ENCODE assay signal across 11 mouse cellular contexts in the genomic region with DNA sequence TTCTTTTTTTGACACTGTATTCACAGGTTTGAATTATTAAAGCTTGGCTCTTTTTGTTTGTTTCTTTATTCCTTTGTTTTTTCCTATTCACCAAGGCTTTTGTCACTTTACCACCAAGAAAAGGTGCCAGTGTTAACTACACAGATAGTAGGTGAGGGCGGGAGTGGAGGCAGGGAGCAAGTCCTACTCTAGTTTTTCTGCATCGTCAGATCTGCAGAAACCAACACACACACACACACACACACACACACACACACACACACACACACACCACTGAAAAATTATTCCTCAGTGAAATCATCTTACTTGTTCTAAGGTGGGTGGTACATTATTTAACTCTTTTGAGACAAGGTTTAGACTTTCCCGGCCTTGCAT.
DNase-seq lines count a peak whose midpoint lies in the region; ATAC-seq and TF ChIP-seq lines count a peak whose summit lies in the region.
"Had no signal": no experiment of that assay in that cellular context is flagged by ENCODE, and none has a peak within 500 bp of the region (broad histone marks: within the 10 kb centered on the region; RNA-seq: fewer than 3 reads in every experiment).

No protein-coding gene starts in this region.

- H3K27me3 ChIP-seq in heart, embryonic 12.5 days (replicated peaks): no peaks in the 10 kb centered on the region
- no peaks in the 10 kb centered on the region; the same call in 1 of the 2 replicates for H3K27me3 ChIP-seq in midbrain, embryonic 11.5 days (ENCODE audit: control insufficient read depth, insufficient read depth, low read length)
- H3K27me3 ChIP-seq in midbrain, embryonic 10.5 days (ENCODE audit: low read depth, poor library complexity, severe bottlenecking): peaks cover 24% of the 10 kb centered on the region
- no peaks in the 10 kb centered on the region; the same call in 1 of the 2 replicates for H3K27me3 ChIP-seq in limb, embryonic 14.5 days (ENCODE audit: control insufficient read depth, insufficient read depth, low read length)

- H3K27ac ChIP-seq in heart, embryonic 12.5 days (ENCODE audit: poor library complexity, severe bottlenecking): no peak overlapping the region
- no peak overlapping the region for H3K27ac ChIP-seq in midbrain, embryonic 11.5 days (ENCODE audit: low read depth, low read length)
- no peak overlapping the region for H3K27ac ChIP-seq in midbrain, embryonic 10.5 days (replicated peaks)
- no peak overlapping the region for H3K27ac ChIP-seq in limb, embryonic 14.5 days (replicated peaks; ENCODE audit: low read depth, low read length)
- H3K27ac ChIP-seq: liver, embryonic 13.5 days had no signal

- no peak overlapping the region for H3K4me3 ChIP-seq in heart, embryonic 12.5 days
- no peak overlapping the region for H3K4me3 ChIP-seq in midbrain, embryonic 11.5 days (ENCODE audit: low read depth, low read length)
- H3K4me3 ChIP-seq in midbrain, embryonic 10.5 days: no peak overlapping the region
- H3K4me3 ChIP-seq in limb, embryonic 14.5 days (replicated peaks; ENCODE audit: low read length): peak overlapping the region; percentile 45; the same call in 1 of the 2 replicates

- WGBS in heart, embryonic 12.5 days: 69% methylated on average over 3 of the region's 3 CpGs
- 86% methylated on average over 3 of the region's 3 CpGs for WGBS in midbrain, embryonic 11.5 days
- 80% methylated on average over 3 of the region's 3 CpGs for WGBS in midbrain, embryonic 10.5 days
- 77% methylated on average over 3 of the region's 3 CpGs for WGBS in limb, embryonic 14.5 days

- no peak for ATAC-seq in heart, embryonic 12.5 days (ENCODE audit: insufficient number of reproducible peaks, low FRiP score)
- ATAC-seq in midbrain, embryonic 11.5 days (ENCODE audit: low FRiP score): peak; percentile 54; the same call in 1 of the 2 replicates
- ATAC-seq in limb, embryonic 14.5 days (ENCODE audit: low FRiP score, low read depth): no peak
- ATAC-seq in erythroblast, adult 5-6 weeks (replicated peaks; ENCODE audit: low FRiP score, poor library complexity, severe bottlenecking): no peak

- no peaks in the 10 kb centered on the region for H3K9me3 ChIP-seq in heart, embryonic 12.5 days (replicated peaks)
- H3K9me3 ChIP-seq in midbrain, embryonic 11.5 days (ENCODE audit: control insufficient read depth, low read length): no peaks in the 10 kb centered on the region
- no peaks in the 10 kb centered on the region for H3K9me3 ChIP-seq in midbrain, embryonic 10.5 days (replicated peaks)
- H3K9me3 ChIP-seq in limb, embryonic 14.5 days (ENCODE audit: control insufficient read depth, low read length): no peaks in the 10 kb centered on the region
- H3K9me3 ChIP-seq: liver, embryonic 13.5 days had no signal

- no peak for TF ChIP-seq POLR2A in limb, embryonic 14.5 days (IDR thresholded peaks at IDR 0.05; ENCODE audit: borderline replicate concordance, extremely low read depth, insufficient read depth, insufficient read length)

- H3K4me1 ChIP-seq in heart, embryonic 12.5 days (replicated peaks): no peaks in the 10 kb centered on the region
- H3K4me1 ChIP-seq in midbrain, embryonic 11.5 days (ENCODE audit: control insufficient read depth, insufficient read depth, low read length): no peaks in the 10 kb centered on the region
- peaks cover 7% of the 10 kb centered on the region for H3K4me1 ChIP-seq in midbrain, embryonic 10.5 days
- H3K4me1 ChIP-seq in limb, embryonic 14.5 days (ENCODE audit: control insufficient read depth, insufficient read depth, low read length): no peaks in the 10 kb centered on the region
- H3K4me1 ChIP-seq: liver, embryonic 13.5 days had no signal

- H3K4me2 ChIP-seq in heart, embryonic 12.5 days: peak overlapping the region; percentile 94
- no peak overlapping the region for H3K4me2 ChIP-seq in midbrain, embryonic 11.5 days
- peak overlapping the region; percentile 79; the same call in 1 of the 2 replicates for H3K4me2 ChIP-seq in limb, embryonic 14.5 days (replicated peaks; ENCODE audit: low read depth, low read length, severe bottlenecking)

- H3K9ac ChIP-seq in heart, embryonic 12.5 days: no peak overlapping the region
- H3K9ac ChIP-seq in midbrain, embryonic 11.5 days (ENCODE audit: low read length): no peak overlapping the region
- no peak overlapping the region for H3K9ac ChIP-seq in limb, embryonic 14.5 days (ENCODE audit: low read depth, low read length, severe bottlenecking)
- H3K9ac ChIP-seq: liver, embryonic 13.5 days had no signal

- no peaks in the 10 kb centered on the region for H3K36me3 ChIP-seq in heart, embryonic 12.5 days
- no peaks in the 10 kb centered on the region for H3K36me3 ChIP-seq in midbrain, embryonic 11.5 days (ENCODE audit: control insufficient read depth, insufficient read depth, low read length)
- H3K36me3 ChIP-seq in midbrain, embryonic 10.5 days: no peaks in the 10 kb centered on the region
- no peaks in the 10 kb centered on the region for H3K36me3 ChIP-seq in limb, embryonic 14.5 days (ENCODE audit: control insufficient read depth, insufficient read depth, low read length)
- H3K36me3 ChIP-seq: liver, embryonic 13.5 days had no signal

- DNase-seq in heart, adult 9 months (ENCODE audit: low spot score in 2 of 2): no peak
- no peak for DNase-seq in midbrain, embryonic 11.5 days (ENCODE audit: low spot score, missing footprints)
- DNase-seq in midbrain, embryonic 10.5 days (ENCODE audit: low spot score): no peak
- no peak for DNase-seq in limb, embryonic 14.5 days (ENCODE audit: low spot score)
- no peak for DNase-seq in gastrocnemius, postnatal 25 days
- DNase-seq in adrenal gland, adult (ENCODE audit: inconsistent age in 2 of 2, low spot score in 1 of 2): no peak
- DNase-seq: B cell, adult 2 months; liver, embryonic 13.5 days; right cerebral cortex, adult 18-20 months had no signal
